Mouse (Mus musculus) limb, embryonic 13.5 days (tissue): ENCODE data around the gene Tm4sf5. TPM values are rescaled to one million over a fixed set of nuclear protein-coding genes. Genes with fewer than 3 reads are reported as not detected.
"Not testable (repeated sequence)": the region's sequence is repeated elsewhere in the genome, so short reads cannot be mapped to it uniquely, and the experiment has no call there.

Experiments
- ATAC-seq: fragments of 200-750 bp; cut with Nextera tagmentation; 2 replicates; pipeline ENCODE4 v1.8.0; 2017; ENCODE audit warnings: low read depth, moderate number of reproducible peaks, moderate TSS enrichment; ENCODE audit not compliant: low FRiP score
- H3K27ac ChIP-seq: fragments of 300-500 bp; sonication (generic); 2 replicates; pipeline ENCODE4 v1.5.1; 2015; ENCODE audit warnings: inconsistent platforms, mild to moderate bottlenecking, moderate library complexity
- H3K27me3 ChIP-seq: fragments of 300-500 bp; sonication (generic); 2 replicates; pipeline ENCODE4 v1.6.1; 2015; ENCODE audit warnings: mild to moderate bottlenecking, inconsistent platforms
- H3K36me3 ChIP-seq: fragments of 300-500 bp; sonication (generic); 2 replicates; pipeline ENCODE4 v1.6.1; 2015; ENCODE audit warnings: inconsistent platforms, mild to moderate bottlenecking, moderate library complexity
- H3K4me1 ChIP-seq: fragments of 300-500 bp; sonication (generic); 2 replicates; pipeline ENCODE4 v1.6.1; 2015; ENCODE audit warnings: inconsistent platforms
- H3K4me2 ChIP-seq: fragments of 300-500 bp; sonication (generic); replicated peaks from 2 replicates; pipeline ENCODE4 v1.6.1; 2015; ENCODE audit warnings: inconsistent platforms, mild to moderate bottlenecking, moderate library complexity
- H3K4me3 ChIP-seq: fragments of 300-500 bp; sonication (generic); 2 replicates; pipeline ENCODE4 v1.5.1; 2015; ENCODE audit warnings: moderate library complexity, mild to moderate bottlenecking, inconsistent platforms
- H3K9ac ChIP-seq: fragments of 300-500 bp; sonication (generic); 2 replicates; pipeline ENCODE4 v1.6.1; 2015; ENCODE audit warnings: mild to moderate bottlenecking, inconsistent platforms
- H3K9me3 ChIP-seq: fragments of 300-500 bp; sonication (generic); 2 replicates; pipeline ENCODE4 v1.6.1; 2016; ENCODE audit warnings: inconsistent platforms
- WGBS: fragments of 180-500 bp; shearing (Covaris S2); methylation state at CpG from one replicate; pipeline ENCODE4 v1.1.7; 2015; 5-methylcytosine and 5-hydroxymethylcytosine counted together
- polyA plus RNA-seq: library from polyadenylated mRNA; unstranded; fragments of >200 nt; fragmentation: Nextera tagmentation; extraction: Ambion mirVana; gene quantifications from 2 replicates; pipeline ENCODE4 v1.2.1, GENCODE M21; 2015

Tm4sf5 gene
- polyA plus RNA-seq, 1 experiment from 2014 or later: 0.29 TPM

GRCm38 (mm10) chr11:70512709-70513342, 7.8 kb downstream of the Tm4sf5 start:
- H3K36me3 ChIP-seq: no peaks in the 10 kb centered on the region
- no peaks in the 10 kb centered on the region for H3K9me3 ChIP-seq
- no peak overlapping the region for H3K4me3 ChIP-seq
- WGBS: 75% methylated on average over 7 of the region's 7 CpGs
- no peak overlapping the region for H3K9ac ChIP-seq
- H3K27ac ChIP-seq: no peak overlapping the region
- no peaks in the 10 kb centered on the region for H3K27me3 ChIP-seq
- H3K4me1 ChIP-seq: peaks cover 10% of the 10 kb centered on the region; the same call in 1 of the 2 replicates
- no peak for ATAC-seq
- no peak overlapping the region for H3K4me2 ChIP-seq

GRCm38 (mm10) chr11:70513520-70513919, 8.5 kb downstream of the Tm4sf5 start:
- Histone ChIP-seq H3K9me3 (no peaks in the 10 kb centered on the region), H3K27ac (no peak overlapping the region), H3K36me3 (no peaks in the 10 kb centered on the region), H3K9ac (no peak overlapping the region; the same call in none of the 2 replicates), H3K4me1 (peaks cover 10% of the 10 kb centered on the region; the same call in 1 of the 2 replicates), H3K27me3 (no peaks in the 10 kb centered on the region), H3K4me3 (no peak overlapping the region), H3K4me2 (no peak overlapping the region)
- no peak for ATAC-seq
- WGBS: 66% methylated on average over 11 of the region's 11 CpGs

GRCm38 (mm10) chr11:70514288-70514687, 9.2 kb downstream of the Tm4sf5 start, which contains the start of gene Vmo1:
Gene Vmo1 (minus strand): TSS chr11:70514616.
- no peaks in the 10 kb centered on the region for H3K9me3 ChIP-seq
- H3K27me3 ChIP-seq: no peaks in the 10 kb centered on the region
- H3K9ac ChIP-seq: peak within 1 kb of the TSS; percentile 14
- no peaks in the 10 kb centered on the region for H3K36me3 ChIP-seq
- ATAC-seq: no peak
- peaks cover 10% of the 10 kb centered on the region; the same call in 1 of the 2 replicates for H3K4me1 ChIP-seq
- no peak within 1 kb of the TSS for H3K4me2 ChIP-seq
- no peak within 1 kb of the TSS for H3K27ac ChIP-seq
- 84% methylated on average over 7 of the region's 7 CpGs for WGBS
- no peak within 1 kb of the TSS for H3K4me3 ChIP-seq

- Histone ChIP-seq H3K4me3 (no peak overlapping the region), H3K27ac (no peak overlapping the region), H3K4me2 (no peak overlapping the region), H3K9me3 (no peaks in the 10 kb centered on the region), H3K9ac (no peak overlapping the region), H3K27me3 (peaks cover 15% of the 10 kb centered on the region; the same call in 1 of the 2 replicates), H3K4me1 (peaks cover 11% of the 10 kb centered on the region; the same call in 1 of the 2 replicates), H3K36me3 (no peaks in the 10 kb centered on the region)
- ATAC-seq: no peak
- WGBS: 21% methylated on average over 2 of the region's 2 CpGs
Observed at GRCm38 (mm10) chr11:70516352-70516751, 11.3 kb downstream of the Tm4sf5 start.

- Histone ChIP-seq H3K4me2 (no peak overlapping the region), H3K4me1 (peaks cover 11% of the 10 kb centered on the region; the same call in 1 of the 2 replicates), H3K4me3 (no peak overlapping the region), H3K36me3 (no peaks in the 10 kb centered on the region), H3K27me3 (peaks cover 15% of the 10 kb centered on the region; the same call in 1 of the 2 replicates), H3K9ac (no peak overlapping the region), H3K27ac (no peak overlapping the region), H3K9me3 (no peaks in the 10 kb centered on the region)
- WGBS: 23% methylated on average over 1 of the region's 1 CpGs
- no peak for ATAC-seq
Observed at GRCm38 (mm10) chr11:70518436-70518835, 13.4 kb downstream of the Tm4sf5 start.

GRCm38 (mm10) chr11:70518923-70519322, 13.9 kb downstream of the Tm4sf5 start, which contains the start of gene Gltpd2:
Gene Gltpd2 (plus strand): TSS chr11:70519196.
- no peaks in the 10 kb centered on the region for H3K9me3 ChIP-seq
- WGBS: 81% methylated on average over 10 of the region's 10 CpGs
- peaks cover 15% of the 10 kb centered on the region; the same call in 1 of the 2 replicates for H3K27me3 ChIP-seq
- peak within 1 kb of the TSS; percentile 37 for H3K4me3 ChIP-seq
- no peak for ATAC-seq
- H3K4me1 ChIP-seq: peaks cover 11% of the 10 kb centered on the region; the same call in 1 of the 2 replicates
- H3K4me2 ChIP-seq: peak within 1 kb of the TSS; percentile 63
- H3K36me3 ChIP-seq: no peaks in the 10 kb centered on the region
- peak within 1 kb of the TSS; percentile 70 for H3K9ac ChIP-seq
- H3K27ac ChIP-seq: 0 out of 2 replicates have a peak within 1 kb of the TSS, but pooled peaks have one; percentile 40

GRCm38 (mm10) chr11:70520178-70520769, 15.2 kb downstream of the Tm4sf5 start:
- 13% methylated on average over 41 of the region's 41 CpGs for WGBS

GRCm38 (mm10) chr11:70523306-70523989, 18.4 kb downstream of the Tm4sf5 start:
- H3K9ac ChIP-seq, H3K27ac ChIP-seq, H3K9me3 ChIP-seq, H3K4me2 ChIP-seq, ATAC-seq, H3K4me3 ChIP-seq: not testable (repeated sequence)
- 88% methylated on average over 8 of the region's 8 CpGs for WGBS
- peaks cover 15% of the 10 kb centered on the region; the same call in 1 of the 2 replicates for H3K27me3 ChIP-seq
- peaks cover 20% of the 10 kb centered on the region for H3K4me1 ChIP-seq
- peaks cover 24% of the 10 kb centered on the region for H3K36me3 ChIP-seq

More at GRCm38 (mm10) chr11:70520178-70520769, 15.2 kb downstream of the Tm4sf5 start:
- Histone ChIP-seq H3K9me3 (no peaks in the 10 kb centered on the region), H3K4me1 (peaks cover 11% of the 10 kb centered on the region; the same call in 1 of the 2 replicates), H3K4me3 (peak overlapping the region; percentile 37), H3K27me3 (peaks cover 15% of the 10 kb centered on the region; the same call in 1 of the 2 replicates), H3K27ac (peak overlapping the region; percentile 40; the same call in 1 of the 2 replicates), H3K4me2 (peak overlapping the region; percentile 63), H3K36me3 (no peaks in the 10 kb centered on the region), H3K9ac (peak overlapping the region; percentile 70)
- ATAC-seq: no peak; the same call in 1 of the 2 replicates

GRCm38 (mm10) chr11:70524782-70525181, 19.7 kb downstream of the Tm4sf5 start:
- no peak overlapping the region for H3K27ac ChIP-seq
- peak overlapping the region; percentile 70 for H3K4me3 ChIP-seq
- H3K9ac ChIP-seq: peak overlapping the region; percentile 19; the same call in 1 of the 2 replicates
- H3K9me3 ChIP-seq: no peaks in the 10 kb centered on the region
- no peak; the same call in 1 of the 2 replicates for ATAC-seq
- H3K27me3 ChIP-seq: peaks cover 11% of the 10 kb centered on the region; the same call in 1 of the 2 replicates
- H3K4me2 ChIP-seq: peak overlapping the region; percentile 58
- peaks cover 37% of the 10 kb centered on the region for H3K36me3 ChIP-seq
- 9% methylated on average over 8 of the region's 8 CpGs for WGBS
- peaks cover 15% of the 10 kb centered on the region for H3K4me1 ChIP-seq

- under 1% methylated on average over 26 of the region's 26 CpGs for WGBS
Observed at GRCm38 (mm10) chr11:70525184-70525678, 20.2 kb downstream of the Tm4sf5 start, which contains the start of gene Psmb6. Gene Psmb6 (plus strand): TSS chr11:70525367.

GRCm38 (mm10) chr11:70525726-70526125, 20.7 kb downstream of the Tm4sf5 start:
- H3K27me3 ChIP-seq: 0 out of 2 replicates have a peak, but pooled peaks cover 2% of the 10 kb centered on the region
- H3K9me3 ChIP-seq: no peaks in the 10 kb centered on the region
- peak overlapping the region; percentile 88 for H3K4me2 ChIP-seq
- H3K9ac ChIP-seq: peak overlapping the region; percentile 77
- peak overlapping the region; percentile 52; the same call in 1 of the 2 replicates for H3K27ac ChIP-seq
- H3K36me3 ChIP-seq: peaks cover 38% of the 10 kb centered on the region
- no peak for ATAC-seq
- WGBS: under 1% methylated on average over 12 of the region's 12 CpGs
- peak overlapping the region; percentile 70 for H3K4me3 ChIP-seq
- H3K4me1 ChIP-seq: peaks cover 9% of the 10 kb centered on the region

More at GRCm38 (mm10) chr11:70525184-70525678, 20.2 kb downstream of the Tm4sf5 start, which contains the start of gene Psmb6:
- ATAC-seq: peak; percentile 94
- H3K27ac ChIP-seq: peak within 1 kb of the TSS; percentile 52; the same call in 1 of the 2 replicates
- H3K9me3 ChIP-seq: no peaks in the 10 kb centered on the region
- peak within 1 kb of the TSS; percentile 70 for H3K4me3 ChIP-seq
- 0 out of 2 replicates have a peak, but pooled peaks cover 6% of the 10 kb centered on the region for H3K27me3 ChIP-seq
- peaks cover 38% of the 10 kb centered on the region for H3K36me3 ChIP-seq
- peak within 1 kb of the TSS; percentile 77 for H3K9ac ChIP-seq
- H3K4me2 ChIP-seq: peak within 1 kb of the TSS; percentile 88
- peaks cover 11% of the 10 kb centered on the region for H3K4me1 ChIP-seq
